In the genomic region with DNA sequence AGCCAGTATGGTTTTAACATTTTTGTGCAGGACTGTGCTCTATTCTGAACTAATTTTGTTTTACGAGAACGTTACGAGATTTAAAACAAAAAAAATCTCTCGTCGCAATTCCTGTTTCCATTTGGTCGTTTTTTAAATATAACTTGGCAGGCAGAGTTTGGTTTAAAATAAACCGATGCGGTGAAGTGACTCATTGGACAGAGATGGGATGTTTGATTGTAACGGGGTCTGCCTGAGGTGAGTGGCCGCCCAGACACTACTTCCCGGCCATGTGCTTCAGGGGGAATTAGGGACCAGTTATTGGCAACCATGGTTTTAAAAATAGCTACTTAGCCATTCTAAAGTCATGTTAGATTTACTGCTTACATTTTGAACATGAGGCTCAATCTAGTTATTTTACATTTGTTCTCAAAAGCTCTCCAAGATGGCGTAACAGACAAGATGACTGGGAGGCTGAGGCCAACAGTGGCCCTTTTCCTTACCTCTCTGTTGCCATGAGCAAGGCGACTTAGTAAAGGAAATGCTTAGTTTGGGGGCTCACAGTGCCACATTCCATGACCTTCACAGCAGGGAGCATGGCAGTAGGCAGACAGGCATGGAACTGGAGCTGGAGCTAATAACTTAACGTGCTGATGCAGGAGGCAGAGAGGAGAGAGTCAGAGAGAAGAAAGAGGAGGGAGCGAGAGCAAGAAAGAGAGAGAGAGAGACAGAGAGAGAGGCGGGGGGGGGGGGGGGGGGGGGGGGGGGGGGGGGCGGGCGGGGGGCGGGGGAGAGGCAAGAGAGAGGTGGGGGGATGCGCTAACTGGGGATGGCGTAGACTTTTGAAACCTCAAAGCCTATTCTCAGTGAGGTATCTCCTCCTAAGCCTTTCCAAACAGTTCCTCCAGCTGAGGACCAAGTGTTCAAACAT, we compare ENCODE assay signal across 12 mouse cellular contexts. TPM values are rescaled to one million over a fixed set of nuclear protein-coding genes. Genes with fewer than 3 reads are reported as not detected.
DNase-seq lines count a peak whose midpoint lies in the region; ATAC-seq lines count a peak whose summit lies in the region.
"Had no signal": no experiment of that assay in that cellular context is flagged by ENCODE, and none has a peak within 500 bp of the region (broad histone marks: within the 10 kb centered on the region; RNA-seq: fewer than 3 reads in every experiment).

No protein-coding gene starts in this region.

- H3K27ac ChIP-seq in midbrain, embryonic 10.5 days (replicated peaks), result no peak overlapping the region
- H3K27ac ChIP-seq in midbrain, embryonic 13.5 days, result no peak overlapping the region
- H3K27ac ChIP-seq in embryonic facial prominence, embryonic 14.5 days (replicated peaks; ENCODE audit: low read depth, low read length), result peak overlapping the region; percentile 81
- H3K27ac ChIP-seq in stomach, embryonic 16.5 days (ENCODE audit: low read length), result 0 out of 2 replicates have a peak overlapping the region, but pooled peaks have one; percentile 37
- H3K27ac ChIP-seq: heart, embryonic 10.5 days; hindbrain, embryonic 15.5 days; liver, embryonic 13.5 days; macrophage had no signal

- no peak overlapping the region for H3K9ac ChIP-seq in midbrain, embryonic 13.5 days (replicated peaks)
- peak overlapping the region; percentile 21; the same call in 1 of the 2 replicates for H3K9ac ChIP-seq in embryonic facial prominence, embryonic 14.5 days (ENCODE audit: low read depth, low read length)
- H3K9ac ChIP-seq in stomach, embryonic 16.5 days (ENCODE audit: low read length), result no peak overlapping the region
- H3K9ac ChIP-seq: hindbrain, embryonic 15.5 days; liver, embryonic 13.5 days had no signal

- H3K4me3 ChIP-seq in midbrain, embryonic 10.5 days, result peak overlapping the region; percentile 7; the same call in 1 of the 2 replicates
- no peak overlapping the region for H3K4me3 ChIP-seq in midbrain, embryonic 13.5 days (replicated peaks)
- H3K4me3 ChIP-seq in embryonic facial prominence, embryonic 14.5 days (ENCODE audit: low read depth, low read length), result no peak overlapping the region
- no peak overlapping the region for H3K4me3 ChIP-seq in stomach, embryonic 16.5 days (replicated peaks; ENCODE audit: low read length)
- H3K4me3 ChIP-seq: heart, embryonic 10.5 days; hindbrain, embryonic 15.5 days; liver, embryonic 13.5 days had no signal

- H3K36me3 ChIP-seq in midbrain, embryonic 10.5 days, result no peaks in the 10 kb centered on the region
- no peaks in the 10 kb centered on the region for H3K36me3 ChIP-seq in midbrain, embryonic 13.5 days
- H3K36me3 ChIP-seq in embryonic facial prominence, embryonic 14.5 days (ENCODE audit: control insufficient read depth, insufficient read depth, low read length), result 0 out of 2 replicates have a peak, but pooled peaks cover 5% of the 10 kb centered on the region
- no peaks in the 10 kb centered on the region for H3K36me3 ChIP-seq in stomach, embryonic 16.5 days (ENCODE audit: control insufficient read depth, insufficient read depth, low read length)
- H3K36me3 ChIP-seq: heart, embryonic 10.5 days; hindbrain, embryonic 15.5 days had no signal

- peaks cover 35% of the 10 kb centered on the region for H3K4me1 ChIP-seq in midbrain, embryonic 10.5 days
- 0 out of 2 replicates have a peak, but pooled peaks cover 2% of the 10 kb centered on the region for H3K4me1 ChIP-seq in midbrain, embryonic 13.5 days (replicated peaks)
- H3K4me1 ChIP-seq in embryonic facial prominence, embryonic 14.5 days (ENCODE audit: control insufficient read depth, insufficient read depth, low read length), result peaks cover 69% of the 10 kb centered on the region
- H3K4me1 ChIP-seq in stomach, embryonic 16.5 days (ENCODE audit: control insufficient read depth, insufficient read depth, low read length), result peaks cover 12% of the 10 kb centered on the region

- no peak overlapping the region for H3K4me2 ChIP-seq in midbrain, embryonic 13.5 days (replicated peaks)
- H3K4me2 ChIP-seq in embryonic facial prominence, embryonic 14.5 days (ENCODE audit: low read depth, low read length), result peak overlapping the region; percentile 13
- H3K4me2 ChIP-seq in stomach, embryonic 16.5 days (ENCODE audit: low read depth, low read length), result 0 out of 2 replicates have a peak overlapping the region, but pooled peaks have one; percentile 1
- H3K4me2 ChIP-seq: hindbrain, embryonic 15.5 days; liver, embryonic 13.5 days had no signal

- intact Hi-C loops in left cerebral cortex, postnatal 36 days (cut with DNase I), result no loop called here

- ATAC-seq in midbrain, embryonic 13.5 days, result no peak
- no peak for ATAC-seq in embryonic facial prominence, embryonic 14.5 days (ENCODE audit: low read depth)
- ATAC-seq in stomach, embryonic 16.5 days (ENCODE audit: insufficient read depth, low FRiP score), result no peak

- no peaks in the 10 kb centered on the region for H3K9me3 ChIP-seq in midbrain, embryonic 10.5 days (replicated peaks)
- no peaks in the 10 kb centered on the region for H3K9me3 ChIP-seq in midbrain, embryonic 13.5 days
- no peaks in the 10 kb centered on the region for H3K9me3 ChIP-seq in embryonic facial prominence, embryonic 14.5 days (ENCODE audit: control insufficient read depth, low read length)
- H3K9me3 ChIP-seq in stomach, embryonic 16.5 days (replicated peaks; ENCODE audit: control insufficient read depth, low read length), result no peaks in the 10 kb centered on the region
- H3K9me3 ChIP-seq: heart, embryonic 10.5 days; hindbrain, embryonic 15.5 days; liver, embryonic 13.5 days had no signal

- peak; percentile 61 for DNase-seq in heart, adult 11 months
- DNase-seq in heart, adult 18-20 months, result no peak
- DNase-seq in midbrain, embryonic 10.5 days (ENCODE audit: low spot score), result peak; percentile 44
- DNase-seq in embryonic facial prominence, embryonic 14.5 days (ENCODE audit: low spot score), result peak; percentile 77
- DNase-seq in left cerebral cortex, postnatal 36 days (ENCODE audit: low spot score in 2 of 2), result no peak
- no peak for DNase-seq in urinary bladder, postnatal 36 days (ENCODE audit: low spot score in 2 of 2)
- DNase-seq: liver, embryonic 13.5 days had no signal

- H3K27me3 ChIP-seq in midbrain, embryonic 10.5 days (ENCODE audit: low read depth, poor library complexity, severe bottlenecking), result no peaks in the 10 kb centered on the region
- H3K27me3 ChIP-seq in midbrain, embryonic 13.5 days, result 0 out of 2 replicates have a peak, but pooled peaks cover 2% of the 10 kb centered on the region
- H3K27me3 ChIP-seq in embryonic facial prominence, embryonic 14.5 days (replicated peaks; ENCODE audit: control insufficient read depth, insufficient read depth, low read length), result no peaks in the 10 kb centered on the region
- no peaks in the 10 kb centered on the region for H3K27me3 ChIP-seq in stomach, embryonic 16.5 days (ENCODE audit: control insufficient read depth, insufficient read depth, low read length)
- H3K27me3 ChIP-seq: hindbrain, embryonic 15.5 days had no signal

- WGBS in midbrain, embryonic 10.5 days, result 75% methylated on average over 16 of the region's 21 CpGs
- 59% methylated on average over 20 of the region's 21 CpGs for WGBS in midbrain, embryonic 13.5 days
- 42% methylated on average over 18 of the region's 21 CpGs for WGBS in embryonic facial prominence, embryonic 14.5 days
- 52% methylated on average over 16 of the region's 21 CpGs for WGBS in stomach, embryonic 16.5 days

RNA-seq across cellular contexts. Expression of gene Mylip, which starts 8.6 kb away (rescaled TPM):
- total RNA-seq in heart, adult 18-20 months (2021), result 10 to 100 TPM; 21.1 to 27.0 TPM
- polyA plus RNA-seq in midbrain, embryonic 10.5 days (2016; fragmentation: Nextera tagmentation; extraction: Ambion mirVana), result 4.6 and 5.9 TPM in 2 replicates
- 3.7 TPM in 2 replicates for polyA plus RNA-seq in midbrain, embryonic 13.5 days (2015; fragmentation: Nextera tagmentation; extraction: Ambion mirVana)
- polyA plus RNA-seq in embryonic facial prominence, embryonic 14.5 days (2014; fragmentation: Nextera tagmentation; extraction: Ambion mirVana), result 10.4 and 11.2 TPM in 2 replicates
- polyA plus RNA-seq in stomach, embryonic 16.5 days (2015; fragmentation: Nextera tagmentation; extraction: Ambion mirVana), result 10.9 and 12.9 TPM in 2 replicates
- total RNA-seq in left cerebral cortex, postnatal 36 days (2021), result 10 to 100 TPM; 16.2 to 17.3 TPM

Comparison
In these comparisons a context has a peak if more than half of its experiments do, and no peak if none do; other contexts are left out.
1. DNase-seq: peak in heart, adult 11 months (single experiment), midbrain, embryonic 10.5 days (single experiment) and embryonic facial prominence, embryonic 14.5 days (single experiment); none in heart, adult 18-20 months (0 of 2), left cerebral cortex, postnatal 36 days (0 of 2) and urinary bladder, postnatal 36 days (0 of 2).
2. H3K27ac ChIP-seq: peak in embryonic facial prominence, embryonic 14.5 days (single experiment) and stomach, embryonic 16.5 days (single experiment); none in midbrain, embryonic 10.5 days (single experiment) and midbrain, embryonic 13.5 days (single experiment).